Mouse (Mus musculus) E14TG2a.4 (cell line): ENCODE results near the gene Cracr2a.

Experiments
- CTCF ChIP-seq: conservative IDR thresholded peaks from 2 replicates; pipeline ENCODE4 v1.5.1; 2014; ENCODE audit warnings: low read length
- POU5F1 ChIP-seq: IDR thresholded peaks from 2 replicates; pipeline ENCODE4 v1.6.1; 2014; ENCODE audit warnings: low read length, borderline replicate concordance

- TF ChIP-seq CTCF, result no peak
- no peak for TF ChIP-seq POU5F1
Observed at GRCm38 (mm10) chr6:127531412-127532205, 29.5 kb upstream of the Cracr2a start.
